Mouse (Mus musculus) cortical plate, adult 2 months (tissue): ENCODE results near the gene Bicc1. TPM values are rescaled to one million over a fixed set of nuclear protein-coding genes. Genes with fewer than 3 reads are reported as not detected.

Experiments
- H3K27ac ChIP-seq: fragments of 200-500 bp; 2 replicates; pipeline ENCODE4 v1.5.1; 2012; ENCODE audit warnings: low read length, control low read depth, inconsistent platforms; ENCODE audit not compliant: insufficient read depth
- H3K4me1 ChIP-seq: fragments of 200-500 bp; 2 replicates; pipeline ENCODE4 v1.6.1; 2011; ENCODE audit warnings: low read length; ENCODE audit not compliant: control insufficient read depth, insufficient read depth
- H3K4me3 ChIP-seq: fragments of 200-500 bp; 2 replicates; pipeline ENCODE4 v1.5.1; 2011; ENCODE audit warnings: mild to moderate bottlenecking, low read length, control low read depth; ENCODE audit not compliant: insufficient read depth
- CTCF ChIP-seq: fragments of 200-500 bp; IDR thresholded peaks from 2 replicates; pipeline ENCODE4 v1.5.1; 2011; ENCODE audit warnings: mild to moderate bottlenecking, control low read depth, low read length; ENCODE audit not compliant: insufficient read depth; ENCODE audit errors: extremely low read depth
- POLR2A ChIP-seq: fragments of 200-500 bp; IDR thresholded peaks from 2 replicates; pipeline ENCODE4 v1.6.1; 2011; ENCODE audit warnings: mild to moderate bottlenecking, low read length, control low read depth; ENCODE audit not compliant: insufficient read depth; ENCODE audit errors: extremely low read depth
- polyA plus RNA-seq: library from polyadenylated mRNA; depleted of rRNA; stranded (reverse); fragments of >200 nt; gene quantifications from 2 replicates; pipeline ENCODE4 v1.2.3, GENCODE M21; 2012; rRNA removed

Bicc1 gene
- polyA plus RNA-seq: 3.6 and 4.1 TPM in 2 replicates

- no peak within 1 kb of the TSS for H3K27ac ChIP-seq
- peaks cover 1% of the 10 kb centered on the region; the same call in 1 of the 2 replicates for H3K4me1 ChIP-seq
- peak within 1 kb of the TSS; percentile 62 for H3K4me3 ChIP-seq
- no peak for TF ChIP-seq POLR2A
- no peak for TF ChIP-seq CTCF
Observed at GRCm38 (mm10) chr10:71159676-71160235, at the start of gene Bicc1. Bicc1 (minus strand) TSS chr10:71159700.

GRCm38 (mm10) chr10:71201512-71201911 is 42.0 kb upstream of the Bicc1 start:
- H3K27ac ChIP-seq: no peak overlapping the region
- TF ChIP-seq POLR2A: no peak
- TF ChIP-seq CTCF: no peak
- H3K4me3 ChIP-seq: no peak overlapping the region
- H3K4me1 ChIP-seq: no peaks in the 10 kb centered on the region

- no peak overlapping the region for H3K4me3 ChIP-seq
- TF ChIP-seq POLR2A: no peak
- no peak for TF ChIP-seq CTCF
- H3K27ac ChIP-seq: no peak overlapping the region
- no peaks in the 10 kb centered on the region for H3K4me1 ChIP-seq
Observed at GRCm38 (mm10) chr10:71200964-71201363, 41.5 kb upstream of the Bicc1 start.

GRCm38 (mm10) chr10:71198676-71199075 is 39.2 kb upstream of the Bicc1 start:
- TF ChIP-seq CTCF (no peak), POLR2A (no peak)
- no peak overlapping the region for H3K4me3 ChIP-seq
- no peaks in the 10 kb centered on the region for H3K4me1 ChIP-seq
- no peak overlapping the region for H3K27ac ChIP-seq

GRCm38 (mm10) chr10:71197036-71197785 is 37.7 kb upstream of the Bicc1 start:
- no peaks in the 10 kb centered on the region for H3K4me1 ChIP-seq
- H3K4me3 ChIP-seq: no peak overlapping the region
- H3K27ac ChIP-seq: no peak overlapping the region
- TF ChIP-seq CTCF (no peak), POLR2A (no peak)

GRCm38 (mm10) chr10:71195501-71195900 is 36.0 kb upstream of the Bicc1 start:
- H3K4me1 ChIP-seq: no peaks in the 10 kb centered on the region
- TF ChIP-seq CTCF: no peak
- no peak for TF ChIP-seq POLR2A

GRCm38 (mm10) chr10:71194713-71195112 is 35.2 kb upstream of the Bicc1 start:
- no peaks in the 10 kb centered on the region for H3K4me1 ChIP-seq
- H3K4me3 ChIP-seq: no peak overlapping the region
- no peak for TF ChIP-seq CTCF
- no peak for TF ChIP-seq POLR2A
- no peak overlapping the region for H3K27ac ChIP-seq

More at GRCm38 (mm10) chr10:71195501-71195900, 36.0 kb upstream of the Bicc1 start:
- Histone ChIP-seq H3K27ac (no peak overlapping the region), H3K4me3 (no peak overlapping the region)

GRCm38 (mm10) chr10:71193319-71193718 is 33.8 kb upstream of the Bicc1 start:
- Histone ChIP-seq H3K27ac (no peak overlapping the region), H3K4me3 (no peak overlapping the region), H3K4me1 (no peaks in the 10 kb centered on the region)
- TF ChIP-seq CTCF: no peak

- Histone ChIP-seq H3K4me3 (no peak overlapping the region), H3K4me1 (no peaks in the 10 kb centered on the region), H3K27ac (no peak overlapping the region)
- TF ChIP-seq POLR2A: no peak
- no peak for TF ChIP-seq CTCF
Observed at GRCm38 (mm10) chr10:71192886-71193285, 33.4 kb upstream of the Bicc1 start.

GRCm38 (mm10) chr10:71188681-71189080 is 29.2 kb upstream of the Bicc1 start:
- no peak for TF ChIP-seq CTCF
- no peak for TF ChIP-seq POLR2A
- Histone ChIP-seq H3K4me3 (no peak overlapping the region), H3K27ac (no peak overlapping the region), H3K4me1 (no peaks in the 10 kb centered on the region)
